Mouse (Mus musculus) yolk sac, embryonic 10.5 days (tissue): Measurements from ENCODE around the gene Olfr730.

Experiments
- DNase-seq: peaks from one replicate; pipeline ENCODE4 v3.0.0-alpha.2; 2017; ENCODE audit warnings: low spot score

The Olfr730 gene

GRCm38 (mm10) chr14:50188098-50188497 is at the start of gene Olfr730:
Gene Olfr730, minus strand, starts transcription at chr14:50188198.
- no peak for DNase-seq

DNA sequence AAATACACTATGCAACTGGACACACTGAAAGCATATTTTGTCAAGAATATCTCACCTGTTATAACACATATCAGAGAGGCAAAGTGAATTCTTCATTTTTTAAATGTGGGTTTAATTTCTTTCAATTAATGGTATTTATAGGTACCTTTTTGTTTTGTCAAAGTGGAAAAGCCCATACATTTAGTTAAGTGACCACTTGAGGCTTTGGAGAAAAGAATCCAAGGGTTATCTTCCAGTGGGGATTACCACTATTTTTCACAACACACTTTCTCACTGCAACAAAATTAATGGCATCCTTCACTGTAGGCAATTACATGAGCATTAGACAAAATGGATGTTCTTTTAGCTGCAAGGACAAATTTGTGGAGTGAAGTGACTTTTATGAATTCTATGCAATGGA is 35.2 kb downstream of the Olfr730 start, which contains the start of gene Olfr729:
Gene Olfr729 (minus strand): TSS at position 101 of the 400 bp plus-strand sequence.
- no peak for DNase-seq

GRCm38 (mm10) chr14:50142580-50142979 is 45.4 kb downstream of the Olfr730 start, which contains the start of gene Olfr728:
Gene Olfr728, minus strand, starts transcription at chr14:50142680.
- no peak for DNase-seq
